Mouse (Mus musculus): ENCODE data around the gene Tbx10. TPM values are rescaled to one million over a fixed set of nuclear protein-coding genes. Genes with fewer than 3 reads are reported as not detected.
"Not testable (repeated sequence)": the region's sequence is repeated elsewhere in the genome, so short reads cannot be mapped to it uniquely, and the experiment has no call there.

Gene Tbx10
- polyA plus RNA-seq, 1 experiment from 2014 or later = not detected

DNA sequence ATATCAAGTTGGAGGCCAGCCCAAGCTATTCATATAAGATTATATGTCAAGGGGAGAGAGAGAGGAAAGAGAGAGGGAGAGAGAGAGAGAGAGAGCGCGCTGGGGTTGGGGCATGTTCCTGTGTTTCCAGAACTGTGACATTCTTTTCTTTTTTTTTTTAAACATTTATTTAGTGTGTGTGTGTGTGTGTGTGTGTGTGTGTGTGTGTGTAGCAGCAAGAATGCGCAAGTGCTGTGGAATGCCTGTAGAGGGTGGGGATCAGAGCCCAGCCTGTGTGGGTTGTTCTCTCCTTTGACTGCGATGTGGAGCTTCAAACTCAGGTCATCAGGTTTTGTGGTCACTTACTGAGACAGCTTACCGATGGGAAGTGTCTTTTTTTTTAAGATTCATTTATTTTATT, 32.3 kb upstream of the Tbx10 start:
- H3K4me1 ChIP-seq (ENCODE audit: control insufficient read depth in 2 of 2, insufficient read depth in 2 of 2, low read length in 2 of 2) = peaks cover 0 to 6% of the 10 kb centered on the region in 2 experiments; a peak in 1 of 4 replicates
- no peak overlapping the region for H3K9ac ChIP-seq (ENCODE audit: low read length)
- 82% methylated on average over 5 of the region's 5 CpGs for WGBS
- no peak for ATAC-seq (ENCODE audit: insufficient number of reproducible peaks, insufficient read depth, low FRiP score, low read depth)
- H3K27me3 ChIP-seq (ENCODE audit: control insufficient read depth, insufficient read depth, low read length) = 0 out of 2 replicates have a peak, but pooled peaks cover 3% of the 10 kb centered on the region
- H3K36me3 ChIP-seq (ENCODE audit: control insufficient read depth, insufficient read depth, low read length) = no peaks in the 10 kb centered on the region
- H3K4me2 ChIP-seq (ENCODE audit: low read length) = no peak overlapping the region
- H3K9me3 ChIP-seq (ENCODE audit: control insufficient read depth, low read length) = no peaks in the 10 kb centered on the region
- H3K4me3 ChIP-seq (ENCODE audit: control insufficient read depth in 1 of 2, insufficient read depth in 1 of 2, low read depth in 1 of 2, low read length in 2 of 2) = no peak overlapping the region
- H3K27ac ChIP-seq (replicated peaks in 1 of 2; ENCODE audit: control insufficient read depth in 1 of 2, insufficient read depth in 1 of 2, low read depth in 2 of 2, low read length in 2 of 2) = no peak overlapping the region

DNA sequence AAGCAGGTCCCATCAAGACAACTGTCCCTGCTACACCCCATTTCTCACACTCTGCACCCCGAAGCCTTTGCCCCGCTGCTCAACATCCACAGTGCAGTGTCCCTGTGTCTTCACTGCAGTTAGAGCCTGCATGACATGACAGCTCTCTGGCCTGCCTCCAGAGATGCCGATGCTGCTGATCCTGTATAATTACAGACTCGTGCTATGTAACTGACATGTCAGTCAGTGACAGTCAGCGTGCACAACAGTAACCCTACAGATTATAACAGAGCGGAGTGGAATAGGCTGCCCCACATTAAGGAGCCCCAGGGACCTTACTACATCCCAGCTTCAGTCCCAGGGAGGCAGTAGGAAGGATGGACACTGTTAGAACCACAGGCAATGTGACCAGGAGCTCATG, 30.7 kb upstream of the Tbx10 start:
- not testable (repeated sequence) for H3K27me3 ChIP-seq (ENCODE audit: control insufficient read depth, insufficient read depth, low read length); H3K4me2 ChIP-seq (ENCODE audit: low read length); H3K27ac ChIP-seq (replicated peaks in 1 of 2; ENCODE audit: control insufficient read depth in 1 of 2, insufficient read depth in 1 of 2, low read depth in 2 of 2, low read length in 2 of 2); H3K36me3 ChIP-seq (ENCODE audit: control insufficient read depth, insufficient read depth, low read length); H3K4me1 ChIP-seq (ENCODE audit: control insufficient read depth in 2 of 2, insufficient read depth in 2 of 2, low read length in 2 of 2); H3K9ac ChIP-seq (ENCODE audit: low read length); H3K9me3 ChIP-seq (ENCODE audit: control insufficient read depth, low read length); H3K4me3 ChIP-seq (ENCODE audit: control insufficient read depth in 1 of 2, insufficient read depth in 1 of 2, low read depth in 1 of 2, low read length in 2 of 2); ATAC-seq (ENCODE audit: insufficient number of reproducible peaks, insufficient read depth, low FRiP score, low read depth)
- 67% methylated on average over 6 of the region's 6 CpGs for whole genome bisulfite sequencing

DNA sequence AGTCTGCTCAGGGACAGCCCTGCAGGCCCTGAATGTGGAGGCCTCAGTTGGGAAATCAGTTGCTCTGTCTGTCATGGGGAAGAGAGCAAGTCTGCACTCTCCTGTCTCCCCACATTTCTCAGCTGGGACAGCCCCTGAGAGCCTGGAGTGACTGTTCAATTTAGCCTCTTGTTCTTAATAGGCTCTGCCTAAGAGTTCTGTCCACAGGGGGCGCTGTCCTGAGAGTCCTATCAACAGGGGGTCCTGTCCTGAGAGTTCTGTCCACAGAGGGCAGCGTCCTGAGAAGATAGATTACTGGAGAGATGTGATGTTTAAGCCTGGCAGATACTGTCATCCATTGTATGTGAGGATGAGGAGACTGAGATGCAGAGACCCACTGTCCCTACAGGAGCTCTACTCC, 30.1 kb upstream of the Tbx10 start:
- ATAC-seq (ENCODE audit: insufficient number of reproducible peaks, insufficient read depth, low FRiP score, low read depth) = no peak
- H3K36me3 ChIP-seq (ENCODE audit: control insufficient read depth, insufficient read depth, low read length) = no peaks in the 10 kb centered on the region

DNA sequence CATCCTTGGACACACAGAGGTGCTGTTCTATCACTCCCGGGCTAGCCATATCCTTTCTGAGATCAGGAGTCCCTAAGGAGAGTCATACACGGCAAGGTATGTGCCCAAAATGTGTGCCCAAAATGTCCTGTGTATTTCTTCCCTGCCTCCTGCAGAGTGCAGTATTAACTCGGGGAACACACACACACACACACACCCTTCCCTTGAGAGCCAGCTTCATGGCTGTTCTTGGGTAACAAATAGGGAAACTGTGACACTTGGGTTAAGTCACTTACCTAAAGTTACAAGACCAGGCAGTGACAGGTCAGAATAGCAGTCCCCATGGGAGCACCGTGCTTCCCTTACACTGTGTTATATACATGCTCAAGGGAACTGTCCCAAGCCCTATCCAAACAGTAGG, 28.5 kb upstream of the Tbx10 start:
- no peak for ATAC-seq (ENCODE audit: insufficient number of reproducible peaks, insufficient read depth, low FRiP score, low read depth)
- whole genome bisulfite sequencing = 72% methylated on average over 4 of the region's 4 CpGs
- H3K4me3 ChIP-seq (ENCODE audit: control insufficient read depth in 1 of 2, insufficient read depth in 1 of 2, low read depth in 1 of 2, low read length in 2 of 2) = no peak overlapping the region
- no peak overlapping the region for H3K4me2 ChIP-seq (ENCODE audit: low read length)
- peaks cover 2 to 5% of the 10 kb centered on the region in 2 experiments; a peak in 3 of 4 replicates for H3K4me1 ChIP-seq (ENCODE audit: control insufficient read depth in 2 of 2, insufficient read depth in 2 of 2, low read length in 2 of 2)
- no peaks in the 10 kb centered on the region for H3K36me3 ChIP-seq (ENCODE audit: control insufficient read depth, insufficient read depth, low read length)
- no peak overlapping the region for H3K9ac ChIP-seq (ENCODE audit: low read length)
- H3K9me3 ChIP-seq (ENCODE audit: control insufficient read depth, low read length) = no peaks in the 10 kb centered on the region
- no peaks in the 10 kb centered on the region for H3K27me3 ChIP-seq (ENCODE audit: control insufficient read depth, insufficient read depth, low read length)
- no peak overlapping the region for H3K27ac ChIP-seq (replicated peaks in 1 of 2; ENCODE audit: control insufficient read depth in 1 of 2, insufficient read depth in 1 of 2, low read depth in 2 of 2, low read length in 2 of 2)

More for the DNA sequence above, 30.1 kb upstream of the Tbx10 start:
- no peaks in the 10 kb centered on the region for H3K27me3 ChIP-seq (ENCODE audit: control insufficient read depth, insufficient read depth, low read length)
- no peak overlapping the region for H3K27ac ChIP-seq (replicated peaks in 1 of 2; ENCODE audit: control insufficient read depth in 1 of 2, insufficient read depth in 1 of 2, low read depth in 2 of 2, low read length in 2 of 2)
- 18% methylated on average over 2 of the region's 2 CpGs for WGBS
- H3K4me3 ChIP-seq (ENCODE audit: control insufficient read depth in 1 of 2, insufficient read depth in 1 of 2, low read depth in 1 of 2, low read length in 2 of 2) = no peak overlapping the region
- no peak overlapping the region for H3K9ac ChIP-seq (ENCODE audit: low read length)
- peaks cover 0 to 5% of the 10 kb centered on the region in 2 experiments; a peak in 2 of 4 replicates for H3K4me1 ChIP-seq (ENCODE audit: control insufficient read depth in 2 of 2, insufficient read depth in 2 of 2, low read length in 2 of 2)
- H3K4me2 ChIP-seq (ENCODE audit: low read length) = no peak overlapping the region
- H3K9me3 ChIP-seq (ENCODE audit: control insufficient read depth, low read length) = no peaks in the 10 kb centered on the region

DNA sequence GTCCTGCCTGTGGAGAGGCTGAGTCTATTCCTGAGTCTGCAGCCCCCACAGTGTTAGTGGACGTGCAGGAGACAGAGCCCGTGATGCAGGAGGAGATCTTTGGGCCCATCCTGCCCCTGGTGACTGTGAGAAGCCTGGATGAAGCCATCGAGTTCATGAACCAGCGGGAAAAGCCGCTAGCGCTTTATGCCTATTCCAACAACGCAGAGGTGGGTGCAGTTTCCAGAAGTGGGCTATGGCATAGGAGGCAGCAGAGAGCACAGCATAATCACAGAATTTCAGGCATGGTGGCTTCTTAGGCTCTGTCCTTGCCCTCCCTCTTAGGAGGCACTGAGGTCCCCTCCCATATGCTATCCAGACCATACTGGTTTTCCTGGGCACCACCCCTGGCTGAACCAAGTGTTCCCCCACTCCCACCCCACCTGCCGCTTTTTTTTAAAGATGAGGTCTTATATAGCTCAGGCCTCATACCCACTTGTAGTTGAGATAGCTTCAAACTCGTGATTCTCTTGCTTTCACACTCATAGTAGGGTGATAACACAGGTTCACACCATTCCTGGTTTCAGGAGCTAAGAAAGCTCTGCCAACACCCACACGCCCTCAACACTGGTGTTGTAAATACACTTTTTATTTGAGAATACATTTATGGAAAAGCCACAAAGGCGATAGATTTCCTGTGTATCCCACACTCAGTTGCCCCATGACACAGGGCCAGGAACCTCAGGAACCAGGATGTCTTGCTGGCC, 26.0 kb upstream of the Tbx10 start:
- H3K9me3 ChIP-seq (ENCODE audit: control insufficient read depth, low read length) = no peaks in the 10 kb centered on the region
- no peak overlapping the region for H3K9ac ChIP-seq (ENCODE audit: low read length)
- H3K36me3 ChIP-seq (ENCODE audit: control insufficient read depth, insufficient read depth, low read length) = no peaks in the 10 kb centered on the region
- WGBS = 64% methylated on average over 11 of the region's 11 CpGs
- H3K4me2 ChIP-seq (ENCODE audit: low read length) = no peak overlapping the region
- H3K27me3 ChIP-seq (ENCODE audit: control insufficient read depth, insufficient read depth, low read length) = no peaks in the 10 kb centered on the region
- H3K4me3 ChIP-seq (ENCODE audit: control insufficient read depth in 1 of 2, insufficient read depth in 1 of 2, low read depth in 1 of 2, low read length in 2 of 2) = no peak overlapping the region
- no peak for ATAC-seq (ENCODE audit: insufficient number of reproducible peaks, insufficient read depth, low FRiP score, low read depth)
- peaks cover 3 to 5% of the 10 kb centered on the region in 2 experiments; a peak in 3 of 4 replicates for H3K4me1 ChIP-seq (ENCODE audit: control insufficient read depth in 2 of 2, insufficient read depth in 2 of 2, low read length in 2 of 2)
- no peak overlapping the region for H3K27ac ChIP-seq (replicated peaks in 1 of 2; ENCODE audit: control insufficient read depth in 1 of 2, insufficient read depth in 1 of 2, low read depth in 2 of 2, low read length in 2 of 2)

DNA sequence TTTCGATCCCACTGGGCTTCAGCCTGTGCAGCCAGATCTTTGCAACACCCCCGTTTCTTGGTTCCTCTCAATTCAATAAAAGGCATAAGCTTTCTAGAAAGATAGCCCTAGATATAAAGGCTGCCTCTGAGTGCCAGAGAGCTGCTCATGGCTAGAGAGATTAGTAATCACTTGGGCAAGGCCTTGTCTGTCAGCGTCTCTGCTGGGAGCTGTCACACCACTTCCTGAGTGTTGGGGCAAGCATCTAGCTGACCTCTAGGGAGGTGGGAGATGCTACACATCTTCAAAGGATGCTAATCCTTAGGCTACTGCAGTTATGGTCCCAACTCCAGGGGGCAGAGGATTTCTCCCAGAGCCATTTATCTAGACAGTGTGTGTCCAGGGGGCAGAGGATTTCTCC, 25.3 kb upstream of the Tbx10 start:
- no peaks in the 10 kb centered on the region for H3K36me3 ChIP-seq (ENCODE audit: control insufficient read depth, insufficient read depth, low read length)
- no peak overlapping the region for H3K4me3 ChIP-seq (ENCODE audit: control insufficient read depth in 1 of 2, insufficient read depth in 1 of 2, low read depth in 1 of 2, low read length in 2 of 2)
- H3K9me3 ChIP-seq (ENCODE audit: control insufficient read depth, low read length) = no peaks in the 10 kb centered on the region
- no peak overlapping the region for H3K4me2 ChIP-seq (ENCODE audit: low read length)
- H3K9ac ChIP-seq (ENCODE audit: low read length) = no peak overlapping the region
- H3K27me3 ChIP-seq (ENCODE audit: control insufficient read depth, insufficient read depth, low read length) = no peaks in the 10 kb centered on the region
- no peak for ATAC-seq (ENCODE audit: insufficient number of reproducible peaks, insufficient read depth, low FRiP score, low read depth)
- H3K4me1 ChIP-seq (ENCODE audit: control insufficient read depth in 2 of 2, insufficient read depth in 2 of 2, low read length in 2 of 2) = peaks cover 3 to 5% of the 10 kb centered on the region in 2 experiments; a peak in 3 of 4 replicates
- 28% methylated on average over 3 of the region's 3 CpGs for WGBS
- H3K27ac ChIP-seq (replicated peaks in 1 of 2; ENCODE audit: control insufficient read depth in 1 of 2, insufficient read depth in 1 of 2, low read depth in 2 of 2, low read length in 2 of 2) = no peak overlapping the region

DNA sequence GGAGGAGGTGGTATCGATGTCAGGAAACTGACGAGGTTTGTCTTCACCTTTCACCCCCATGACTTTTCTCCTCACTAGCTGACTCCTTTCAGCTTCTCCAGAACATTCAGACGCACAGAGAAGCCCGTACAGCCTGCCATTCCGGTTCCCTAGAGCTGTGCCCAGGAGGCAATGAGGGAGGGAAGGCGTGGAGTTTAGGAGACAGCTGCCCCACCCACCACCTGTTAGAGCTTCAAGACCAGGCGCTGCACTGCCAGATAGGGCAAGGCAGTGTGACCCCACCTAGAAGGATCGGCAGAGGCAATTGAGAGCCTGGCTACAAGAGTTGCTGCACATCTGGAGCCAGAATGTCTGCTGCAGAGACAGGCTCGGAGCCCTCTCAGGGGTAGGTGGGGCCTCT, 20.3 kb upstream of the Tbx10 start, which contains the start of gene Aldh3b2:
Gene Aldh3b2, plus strand, starts transcription at position 100 of the 400 bp plus-strand sequence.
- Histone ChIP-seq H3K9me3 (ENCODE audit: control insufficient read depth, low read length) (no peaks in the 10 kb centered on the region), H3K4me2 (ENCODE audit: low read length) (no peak within 1 kb of the TSS), H3K9ac (ENCODE audit: low read length) (no peak within 1 kb of the TSS), H3K27me3 (ENCODE audit: control insufficient read depth, insufficient read depth, low read length) (no peaks in the 10 kb centered on the region), H3K27ac (replicated peaks in 1 of 2; ENCODE audit: control insufficient read depth in 1 of 2, insufficient read depth in 1 of 2, low read depth in 2 of 2, low read length in 2 of 2) (no peak within 1 kb of the TSS), H3K36me3 (ENCODE audit: control insufficient read depth, insufficient read depth, low read length) (no peaks in the 10 kb centered on the region), H3K4me1 (ENCODE audit: control insufficient read depth in 2 of 2, insufficient read depth in 2 of 2, low read length in 2 of 2) (peaks cover 2 to 3% of the 10 kb centered on the region in 2 experiments; a peak in 3 of 4 replicates), H3K4me3 (ENCODE audit: control insufficient read depth in 1 of 2, insufficient read depth in 1 of 2, low read depth in 1 of 2, low read length in 2 of 2) (no peak within 1 kb of the TSS)
- no peak for ATAC-seq (ENCODE audit: insufficient number of reproducible peaks, insufficient read depth, low FRiP score, low read depth)
- WGBS = 52% methylated on average over 9 of the region's 9 CpGs

DNA sequence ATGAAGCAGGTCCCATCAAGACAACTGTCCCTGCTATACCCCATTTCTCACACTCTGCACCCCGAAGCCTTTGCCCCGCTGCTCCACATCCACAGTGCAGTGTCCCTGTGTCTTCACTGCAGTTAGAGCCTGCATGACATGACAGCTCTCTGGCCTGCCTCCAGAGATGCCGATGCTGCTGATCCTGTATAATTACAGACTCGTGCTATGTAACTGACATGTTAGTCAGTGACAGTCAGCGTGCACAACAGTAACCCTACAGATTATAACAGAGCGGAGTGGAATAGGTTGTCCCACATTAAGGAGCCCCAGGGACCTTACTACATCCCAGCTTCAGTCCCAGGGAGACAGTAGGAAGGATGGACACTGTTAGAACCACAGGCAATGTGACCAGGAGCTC, 17.9 kb upstream of the Tbx10 start:
- not testable (repeated sequence) for H3K4me1 ChIP-seq (ENCODE audit: control insufficient read depth in 2 of 2, insufficient read depth in 2 of 2, low read length in 2 of 2); H3K4me2 ChIP-seq (ENCODE audit: low read length); H3K9ac ChIP-seq (ENCODE audit: low read length); H3K36me3 ChIP-seq (ENCODE audit: control insufficient read depth, insufficient read depth, low read length); H3K27ac ChIP-seq (replicated peaks in 1 of 2; ENCODE audit: control insufficient read depth in 1 of 2, insufficient read depth in 1 of 2, low read depth in 2 of 2, low read length in 2 of 2); H3K4me3 ChIP-seq (ENCODE audit: control insufficient read depth in 1 of 2, insufficient read depth in 1 of 2, low read depth in 1 of 2, low read length in 2 of 2); ATAC-seq (ENCODE audit: insufficient number of reproducible peaks, insufficient read depth, low FRiP score, low read depth); H3K27me3 ChIP-seq (ENCODE audit: control insufficient read depth, insufficient read depth, low read length); H3K9me3 ChIP-seq (ENCODE audit: control insufficient read depth, low read length)
- 69% methylated on average over 6 of the region's 6 CpGs for WGBS

Measured in heart, embryonic 14.5 days (tissue).